Mouse (Mus musculus): ENCODE measurements around the gene Zgpat.

GRCm38 (mm10) chr2:181334023-181334422 lies 30.7 kb upstream of the Zgpat start:
- TF ChIP-seq POLR2A (IDR thresholded peaks at IDR 0.05; ENCODE audit: control insufficient read depth, low read depth, low read length) (no peak), CTCF (IDR thresholded peaks at IDR 0.05; ENCODE audit: control insufficient read depth, insufficient read depth, insufficient replicate concordance, low read depth, low read length) (no peak)
